Mouse (Mus musculus): ENCODE measurements around the gene Kif3c.
"Not testable (repeated sequence)": the region's sequence is repeated elsewhere in the genome, so short reads cannot be mapped to it uniquely, and the experiment has no call there.

The Kif3c gene

DNA sequence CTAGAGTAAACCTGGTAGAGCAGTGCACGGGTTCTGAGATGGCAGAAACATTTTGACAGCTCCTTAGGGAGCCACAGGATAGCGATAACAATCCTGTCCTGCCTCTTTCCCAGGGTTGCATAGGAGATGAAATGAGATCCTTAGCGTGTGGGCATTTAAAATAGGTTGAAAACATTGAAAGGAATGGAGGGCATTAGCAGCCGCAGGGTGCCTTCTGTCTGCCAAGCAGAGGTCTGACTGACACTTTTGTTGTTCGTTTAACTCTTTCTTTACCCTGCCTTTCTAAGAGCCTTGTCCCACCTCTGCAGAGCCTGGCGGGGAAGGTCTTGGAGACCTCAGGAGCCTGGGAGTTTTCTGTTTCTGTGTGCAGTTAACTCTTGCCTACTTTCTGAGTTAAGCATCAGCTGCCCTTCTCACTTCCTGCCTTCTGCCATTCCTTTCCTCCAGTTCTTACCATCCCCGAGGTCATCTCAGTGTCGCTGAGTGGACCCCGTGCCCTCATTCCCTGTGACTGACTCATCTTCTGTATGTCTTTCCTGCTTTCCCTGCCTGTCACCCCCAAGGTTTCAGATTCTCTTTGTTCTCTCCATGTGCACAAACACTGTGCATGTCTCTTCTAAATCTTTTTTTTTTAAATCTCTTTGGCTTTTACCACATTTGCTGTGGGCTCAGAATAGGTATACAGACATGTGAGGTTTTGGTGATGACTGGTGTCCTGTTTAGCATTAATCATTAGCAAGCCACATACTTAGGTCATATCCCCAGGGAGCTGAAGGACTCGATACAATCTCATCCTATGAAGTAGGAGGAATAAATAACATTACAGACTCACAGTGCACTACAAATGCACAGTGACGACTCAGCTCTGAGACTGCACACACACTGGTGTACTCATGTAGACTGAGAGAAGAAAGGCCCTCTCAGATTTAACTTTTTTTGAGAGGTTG lies 6.3 kb downstream of the Kif3c start:
- no peak for DNase-seq (ENCODE audit: low spot score)

DNA sequence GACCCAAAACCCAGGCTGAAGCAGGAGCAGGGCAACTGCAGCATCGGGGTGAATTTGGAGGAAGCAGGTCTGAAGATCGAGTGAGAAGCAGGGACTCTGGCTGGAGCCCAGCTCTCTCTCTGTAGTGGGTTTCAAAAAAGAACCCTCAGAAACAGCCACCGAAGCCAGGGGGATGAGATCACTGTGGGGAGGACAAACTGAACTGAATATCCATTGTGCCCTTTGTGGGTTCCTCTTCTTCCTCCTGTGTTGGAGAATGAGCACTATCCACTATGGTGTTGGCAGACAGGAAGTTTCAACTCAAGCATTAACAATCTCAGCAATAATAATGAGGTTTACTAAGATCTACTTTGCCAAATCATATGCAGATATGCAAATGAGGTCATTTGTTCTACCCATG lies 7.1 kb downstream of the Kif3c start:
- DNase-seq (ENCODE audit: low spot score), result no peak

DNA sequence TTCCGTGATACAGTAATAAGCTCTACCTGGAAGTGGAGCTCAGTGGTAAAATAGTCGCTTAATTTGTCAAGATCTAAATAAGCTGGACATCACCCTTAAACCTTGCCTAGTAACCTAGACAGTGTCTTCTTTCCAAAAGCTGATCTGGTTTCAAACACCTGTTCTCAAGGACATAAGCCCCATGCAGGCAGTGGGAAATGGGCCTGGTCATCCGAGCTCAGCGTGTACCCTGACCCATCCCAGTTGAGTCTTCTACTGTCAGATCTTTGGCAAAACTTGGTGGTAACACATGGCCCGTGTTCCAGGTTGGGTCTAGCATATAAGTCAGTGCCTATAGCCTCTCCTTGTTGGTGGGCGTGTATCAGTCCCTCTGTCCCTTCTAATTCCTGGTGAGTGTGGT lies 8.6 kb downstream of the Kif3c start:
- DNase-seq (ENCODE audit: low spot score), result no peak

GRCm38 (mm10) chr12:3374552-3374951 lies 9.6 kb downstream of the Kif3c start:
- no peak for DNase-seq (ENCODE audit: low spot score)

DNA sequence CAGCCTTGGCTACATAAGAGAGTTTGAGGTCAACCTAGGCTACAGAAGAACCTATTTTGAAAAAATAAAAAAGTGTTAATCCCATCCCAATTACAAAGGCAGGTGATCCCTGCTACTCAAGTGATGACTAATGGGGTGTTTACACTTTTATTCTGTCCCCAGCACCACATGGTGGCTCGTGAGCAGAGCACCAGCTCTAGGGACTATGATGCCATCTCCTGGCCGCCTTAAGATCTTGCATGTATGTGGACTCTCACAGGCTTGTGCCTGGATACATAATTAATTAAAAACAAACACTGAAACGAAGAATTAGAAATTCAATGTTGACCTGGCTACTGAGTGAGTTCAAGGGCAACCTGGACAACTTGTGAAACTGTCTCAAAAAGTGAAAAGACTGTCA lies 12.3 kb downstream of the Kif3c start:
- no peak for DNase-seq (ENCODE audit: low spot score)

DNA sequence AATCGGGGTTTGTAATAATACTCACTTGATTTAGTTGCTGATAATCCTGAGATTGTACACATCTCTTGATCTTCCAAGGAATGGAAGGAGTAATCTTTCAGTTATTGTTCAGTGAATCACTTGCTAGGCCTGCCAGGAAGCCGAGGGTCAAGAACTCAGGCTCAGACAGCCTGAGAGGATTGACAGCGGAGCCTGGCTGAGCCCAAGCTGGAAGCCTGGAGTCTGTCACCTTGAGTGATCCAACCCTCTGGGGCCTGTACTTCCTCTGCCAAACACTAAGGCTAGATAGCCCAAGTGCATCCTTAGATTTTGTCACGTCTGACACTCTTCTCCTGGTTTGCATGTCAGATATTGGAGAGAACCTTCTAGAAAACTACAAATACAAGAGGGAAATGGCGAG lies 12.8 kb downstream of the Kif3c start:
- DNase-seq (ENCODE audit: low spot score), result no peak

GRCm38 (mm10) chr12:3384860-3385259 lies 19.9 kb downstream of the Kif3c start:
- no peak for DNase-seq (ENCODE audit: low spot score)

GRCm38 (mm10) chr12:3385271-3385670 lies 20.3 kb downstream of the Kif3c start:
- DNase-seq (ENCODE audit: low spot score), result no peak

- no peak for DNase-seq (ENCODE audit: low spot score)
These were observed 21.0 kb downstream of the Kif3c start for GRCm38 (mm10) chr12:3385940-3386339.

DNA sequence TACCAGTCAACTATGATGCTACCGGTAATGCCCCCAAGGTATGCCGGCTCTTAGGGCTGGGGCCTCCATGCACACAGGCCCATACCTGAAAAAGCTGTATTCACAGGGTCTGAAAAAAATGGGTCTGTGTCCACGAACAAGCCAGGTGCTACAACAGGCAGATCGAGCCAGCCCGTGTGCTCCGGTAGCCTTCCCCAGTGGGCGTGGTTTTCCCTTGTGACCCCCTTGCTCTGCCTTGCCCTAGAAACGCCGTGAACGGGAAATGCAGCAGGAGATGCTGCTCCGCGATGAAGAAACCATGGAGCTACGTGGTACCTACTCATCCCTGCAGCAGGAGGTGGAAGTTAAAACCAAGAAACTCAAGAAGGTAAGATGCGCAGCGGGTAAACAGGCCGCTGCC lies 23.0 kb downstream of the Kif3c start:
- no peak for DNase-seq (ENCODE audit: low spot score)

- DNase-seq (ENCODE audit: low spot score), result no peak
These were observed 24.5 kb downstream of the Kif3c start for GRCm38 (mm10) chr12:3389394-3389793.

GRCm38 (mm10) chr12:3390071-3390470 lies 25.1 kb downstream of the Kif3c start:
- no peak for DNase-seq (ENCODE audit: low spot score)

DNA sequence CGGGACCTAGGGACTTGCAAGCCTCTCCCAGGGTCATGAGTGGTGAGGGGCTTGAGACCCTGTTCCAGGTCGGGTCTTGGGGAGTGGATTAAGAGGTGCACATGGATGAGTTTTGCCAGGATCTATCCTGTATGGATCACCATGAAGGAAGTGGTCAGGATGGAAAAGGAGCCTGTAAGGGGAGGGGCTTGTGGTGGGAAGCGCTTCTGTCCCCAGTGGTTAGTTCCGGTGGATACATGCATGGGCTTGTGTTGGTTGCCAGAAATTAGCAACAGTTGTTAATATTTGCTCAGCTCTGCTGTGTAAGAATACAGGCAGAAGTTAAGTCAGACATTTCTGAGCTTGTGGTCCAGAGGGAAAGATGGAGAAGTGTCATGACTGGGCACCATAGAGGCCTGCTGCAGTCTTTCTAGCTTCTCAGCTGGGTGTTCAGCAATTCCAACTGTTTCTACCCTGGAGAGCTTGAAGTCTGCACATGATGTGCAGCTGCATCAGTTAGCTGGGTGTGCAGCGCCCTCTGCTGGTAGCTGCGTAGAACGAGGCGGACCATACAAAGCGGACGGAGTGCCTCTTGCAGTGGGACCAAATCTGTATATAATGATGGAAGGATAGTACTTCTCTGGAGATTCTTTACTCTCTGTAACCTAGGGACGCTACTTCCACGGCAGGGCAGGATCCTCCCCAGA lies 25.8 kb downstream of the Kif3c start:
- peak; percentile 81 for DNase-seq (ENCODE audit: low spot score)

GRCm38 (mm10) chr12:3391276-3391675 lies 26.3 kb downstream of the Kif3c start:
- no peak for DNase-seq (ENCODE audit: low spot score)

DNA sequence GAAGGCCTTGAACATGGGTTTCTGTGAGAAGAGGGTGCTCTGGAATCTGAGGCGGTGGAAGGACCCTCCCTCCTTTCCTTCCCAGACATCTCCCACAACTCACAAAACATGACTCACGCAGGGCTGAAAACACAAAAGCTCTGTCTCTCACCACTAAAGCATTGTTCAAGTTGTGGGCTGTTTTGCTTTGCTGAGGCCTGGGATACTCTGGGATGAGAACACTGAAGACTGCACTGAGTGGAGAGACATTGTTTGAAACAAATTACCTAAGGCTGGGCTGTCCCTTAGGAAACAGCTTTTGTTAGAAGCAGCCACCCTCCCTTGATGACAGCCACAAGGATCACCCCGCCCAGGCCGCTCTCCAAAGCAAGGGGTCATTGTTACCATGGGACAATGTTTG lies 28.2 kb downstream of the Kif3c start:
- DNase-seq (ENCODE audit: low spot score), result no peak

DNA sequence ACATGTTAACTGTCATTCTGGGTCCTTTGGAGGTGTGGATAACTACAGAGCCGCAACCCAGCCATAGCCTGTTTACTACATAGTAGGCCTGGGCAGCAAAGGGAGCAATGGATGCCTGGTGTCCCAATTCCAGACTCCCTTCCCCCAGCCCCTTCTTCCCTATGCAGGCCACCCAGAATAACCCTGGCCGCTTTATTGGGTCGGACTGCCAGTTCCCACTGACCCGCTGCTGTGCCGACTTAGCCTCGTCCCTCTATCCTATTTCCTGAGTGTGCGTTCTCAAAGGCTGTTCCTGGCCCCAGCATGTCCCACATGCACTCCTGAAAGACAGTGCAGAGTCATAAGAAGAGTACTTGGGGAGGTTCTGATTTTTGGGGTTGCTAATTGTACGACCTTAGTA lies 32.0 kb downstream of the Kif3c start:
- DNase-seq (ENCODE audit: low spot score), result no peak

GRCm38 (mm10) chr12:3405662-3406061 lies 40.7 kb downstream of the Kif3c start:
- not testable (repeated sequence) for DNase-seq (ENCODE audit: low spot score)

DNA sequence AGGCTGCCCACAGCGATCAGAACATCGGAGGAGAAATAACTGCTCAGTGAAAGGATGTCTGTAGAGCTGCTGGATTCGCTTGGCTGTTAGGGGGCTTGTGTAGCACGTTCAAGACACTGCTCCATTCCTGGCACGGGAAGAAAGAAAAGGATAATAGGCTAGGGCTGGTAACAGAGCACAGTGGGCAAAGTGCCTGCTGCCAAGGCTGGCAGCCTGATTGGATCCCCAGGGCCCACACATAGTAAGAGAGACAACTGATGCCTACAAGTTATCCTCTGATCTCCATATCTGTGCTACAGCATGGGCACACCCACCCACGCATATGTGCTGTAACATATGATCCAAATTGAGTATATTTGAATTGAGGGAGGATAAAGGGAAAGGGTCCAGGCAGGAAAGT lies 41.7 kb downstream of the Kif3c start:
- no peak for DNase-seq (ENCODE audit: low spot score)

DNA sequence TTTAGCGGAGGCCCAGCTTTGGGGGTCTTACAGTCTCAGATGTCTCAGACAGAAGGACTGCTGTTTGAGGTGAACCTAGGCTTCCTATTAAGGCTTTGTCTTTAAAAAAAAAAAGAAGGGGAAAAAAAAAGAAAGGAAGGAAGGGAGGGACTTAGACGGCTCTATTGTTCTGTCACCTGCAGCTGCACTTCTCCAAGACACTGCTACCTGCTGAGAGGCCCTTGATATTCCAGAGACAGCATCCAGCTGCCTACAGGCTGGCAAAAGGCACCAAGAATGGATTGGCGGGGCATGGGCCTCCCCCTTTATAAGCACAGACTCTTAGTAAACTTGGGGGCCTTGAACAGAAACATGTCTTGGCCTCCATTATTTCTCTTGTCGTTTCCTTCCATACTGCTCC lies 50.0 kb downstream of the Kif3c start:
- no peak for DNase-seq (ENCODE audit: low spot score)

GRCm38 (mm10) chr12:3418761-3419160 lies 53.8 kb downstream of the Kif3c start:
- DNase-seq (ENCODE audit: low spot score), result no peak

DNA sequence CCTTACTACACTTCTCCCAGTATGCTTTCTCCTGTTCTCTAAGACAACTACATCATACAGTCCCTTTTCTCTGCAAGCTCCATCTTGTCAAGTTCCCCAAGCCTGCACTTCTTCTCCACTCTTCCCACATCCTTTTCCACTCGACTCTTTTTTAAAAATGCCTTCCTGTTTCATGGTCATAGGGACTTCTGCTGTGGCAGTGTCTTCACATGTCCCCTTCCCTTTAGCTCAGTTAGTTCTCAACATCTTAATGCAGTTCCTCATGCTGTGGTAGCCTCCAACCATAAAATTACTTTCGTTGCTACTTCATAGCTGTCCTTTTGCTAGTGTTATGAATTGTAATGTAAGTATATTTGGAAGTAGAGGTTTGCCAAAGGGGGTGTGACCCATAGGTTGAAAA lies 55.6 kb downstream of the Kif3c start:
- no peak for DNase-seq (ENCODE audit: low spot score)

DNA sequence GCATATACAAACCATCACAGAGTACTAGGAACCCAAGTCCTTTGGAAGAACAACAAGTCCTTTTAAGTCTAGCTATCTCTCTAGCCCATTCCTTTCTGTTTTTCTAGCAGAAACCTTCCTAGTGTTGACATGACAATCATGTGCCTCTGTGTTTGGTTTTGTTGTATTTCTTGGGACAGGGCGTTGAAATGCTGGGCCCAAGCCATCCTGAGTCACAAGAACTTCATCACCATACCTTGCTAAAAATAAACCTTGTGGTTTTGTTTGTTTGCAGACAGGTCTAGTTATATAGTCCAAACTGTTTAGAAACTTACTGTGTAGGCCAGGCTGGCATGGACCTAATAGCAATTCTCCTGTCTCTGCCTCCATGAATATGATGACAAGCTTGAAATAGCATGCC lies 57.9 kb downstream of the Kif3c start:
- no peak for DNase-seq (ENCODE audit: low spot score)

DNA sequence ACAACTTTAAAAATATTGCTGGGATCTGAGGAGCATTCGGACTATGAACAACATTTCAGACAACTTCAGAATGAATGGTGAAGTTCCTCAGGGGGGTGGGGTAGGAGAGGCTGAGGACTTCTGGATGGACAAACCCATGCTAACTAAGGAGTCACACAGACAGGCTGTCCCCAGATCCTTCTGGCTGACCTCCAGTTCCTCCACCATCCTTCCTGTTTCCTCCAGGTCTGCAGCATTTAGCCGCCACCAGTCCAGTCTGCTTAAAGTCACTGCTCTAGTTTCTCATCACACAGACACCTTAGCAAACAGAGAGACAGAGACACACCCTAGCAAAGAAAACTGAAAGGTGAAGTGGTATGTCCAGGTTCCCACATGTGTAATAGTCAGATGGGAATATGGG lies 59.2 kb downstream of the Kif3c start:
- no peak for DNase-seq (ENCODE audit: low spot score)

All from layer of hippocampus, adult 9-10 months (tissue).